Mouse (Mus musculus): ENCODE data around the gene Il6ra. TPM values are rescaled to one million over a fixed set of nuclear protein-coding genes. Genes with fewer than 3 reads are reported as not detected.

Gene Il6ra
- polyA plus RNA-seq, 1 experiment from 2014 or later = 11.8 TPM

DNA sequence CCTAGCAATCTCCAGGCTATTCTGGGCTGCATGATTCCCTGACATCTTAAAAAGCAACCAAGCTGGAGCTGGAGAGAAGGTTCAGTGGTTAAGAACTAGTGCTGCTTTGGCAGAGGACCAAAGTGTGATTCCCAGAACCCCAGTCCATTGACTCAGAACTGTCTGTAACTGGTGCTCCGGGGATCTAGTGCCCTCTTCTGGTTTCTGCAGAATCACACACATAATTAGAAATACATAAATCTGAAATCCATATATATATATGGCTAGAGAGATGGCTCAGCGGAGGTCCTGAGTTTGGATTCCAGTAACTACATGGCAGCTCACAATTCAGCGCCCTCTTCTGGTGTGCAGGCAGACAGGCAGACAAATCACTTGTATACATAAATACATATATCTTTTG, 65.9 kb downstream of the Il6ra start:
- Histone ChIP-seq H3K27ac (ENCODE audit: low read depth) (no peak overlapping the region), H3K4me1 (ENCODE audit: insufficient read depth) (peaks cover 4% of the 10 kb centered on the region), H3K4me3 (ENCODE audit: low read depth, low read length) (no peak overlapping the region), H3K9me3 (ENCODE audit: low read length) (no peaks in the 10 kb centered on the region), H3K27me3 (ENCODE audit: insufficient read depth, low read length) (no peaks in the 10 kb centered on the region), H3K4me2 (ENCODE audit: low read depth, low read length) (no peak overlapping the region), H3K9ac (replicated peaks) (no peak overlapping the region), H3K36me3 (replicated peaks; ENCODE audit: insufficient read depth, low read length) (no peaks in the 10 kb centered on the region)
- DNase-seq (no peak), ATAC-seq (no peak)
- TF ChIP-seq CTCF (IDR thresholded peaks at IDR 0.05; ENCODE audit: low read depth) (peak; percentile 17; the same call in 1 of the 2 replicates), EP300 (IDR thresholded peaks at IDR 0.05; ENCODE audit: low read depth) (no peak)
- WGBS (ENCODE audit: insufficient replicate concordance) = 74% methylated on average over 3 of the region's 3 CpGs

DNA sequence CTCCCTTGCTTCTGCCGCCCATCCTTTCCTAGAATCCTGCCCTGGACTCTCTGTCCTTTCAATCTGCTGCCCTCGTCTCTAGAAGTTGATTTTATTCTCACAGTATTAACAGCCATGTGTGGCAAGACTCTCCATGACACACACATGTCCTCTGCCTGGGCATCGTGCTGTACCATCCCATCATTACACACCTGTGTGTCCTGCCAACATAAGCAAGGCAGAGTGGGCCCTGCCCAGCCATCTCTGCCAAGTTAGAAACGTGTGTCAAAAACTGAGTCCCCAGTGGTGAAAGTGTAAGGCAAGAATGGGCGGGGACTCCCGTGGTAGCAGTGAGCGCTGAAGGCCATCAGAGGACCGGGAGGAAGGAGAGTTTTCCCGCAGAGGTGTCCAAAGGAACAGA, 67.2 kb downstream of the Il6ra start:
- Histone ChIP-seq H3K4me2 (ENCODE audit: low read depth, low read length) (no peak overlapping the region), H3K36me3 (replicated peaks; ENCODE audit: insufficient read depth, low read length) (no peaks in the 10 kb centered on the region), H3K4me3 (ENCODE audit: low read depth, low read length) (no peak overlapping the region), H3K9me3 (ENCODE audit: low read length) (no peaks in the 10 kb centered on the region), H3K4me1 (ENCODE audit: insufficient read depth) (peaks cover 4% of the 10 kb centered on the region), H3K27ac (ENCODE audit: low read depth) (no peak overlapping the region), H3K27me3 (ENCODE audit: insufficient read depth, low read length) (no peaks in the 10 kb centered on the region), H3K9ac (replicated peaks) (no peak overlapping the region)
- no peak for TF ChIP-seq CTCF (IDR thresholded peaks at IDR 0.05; ENCODE audit: low read depth)
- TF ChIP-seq EP300 (IDR thresholded peaks at IDR 0.05; ENCODE audit: low read depth) = no peak
- no peak for DNase-seq
- 74% methylated on average over 9 of the region's 9 CpGs for WGBS (ENCODE audit: insufficient replicate concordance)
- ATAC-seq = no peak

DNA sequence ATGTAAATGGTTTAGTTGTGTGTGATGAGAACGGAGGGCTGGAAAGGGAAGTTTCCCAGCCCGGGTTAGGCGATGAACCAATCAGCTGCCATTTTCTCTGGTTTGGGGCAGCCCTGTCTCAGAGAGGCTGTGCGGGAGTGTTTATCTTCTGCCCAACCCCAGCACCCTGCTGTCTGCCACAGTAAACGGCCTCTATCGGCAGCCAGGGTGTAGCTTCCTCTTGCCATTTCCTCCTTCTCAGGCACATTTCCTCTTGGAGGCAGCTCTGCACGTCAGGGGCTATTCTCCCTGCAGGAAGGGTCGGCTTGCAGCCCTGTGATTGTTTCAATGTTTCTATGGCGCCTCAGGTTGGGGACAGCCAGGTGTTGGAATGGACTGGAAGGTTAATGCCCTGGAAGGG, 69.8 kb downstream of the Il6ra start:
- ATAC-seq (peak; percentile 75), DNase-seq (peak; percentile 52)
- peaks cover 4% of the 10 kb centered on the region for H3K4me1 ChIP-seq (ENCODE audit: insufficient read depth)
- H3K27me3 ChIP-seq (ENCODE audit: insufficient read depth, low read length) = no peaks in the 10 kb centered on the region
- no peak overlapping the region for H3K4me3 ChIP-seq (ENCODE audit: low read depth, low read length)
- 20% methylated on average over 9 of the region's 9 CpGs for WGBS (ENCODE audit: insufficient replicate concordance)
- no peak overlapping the region; the same call in 1 of the 2 replicates for H3K9ac ChIP-seq (replicated peaks)
- no peaks in the 10 kb centered on the region for H3K9me3 ChIP-seq (ENCODE audit: low read length)
- no peak overlapping the region for H3K4me2 ChIP-seq (ENCODE audit: low read depth, low read length)
- TF ChIP-seq CTCF (IDR thresholded peaks at IDR 0.05; ENCODE audit: low read depth) = peak; percentile 52
- TF ChIP-seq EP300 (IDR thresholded peaks at IDR 0.05; ENCODE audit: low read depth) = no peak
- peak overlapping the region; percentile 3; the same call in 1 of the 2 replicates for H3K27ac ChIP-seq (ENCODE audit: low read depth)
- H3K36me3 ChIP-seq (replicated peaks; ENCODE audit: insufficient read depth, low read length) = no peaks in the 10 kb centered on the region

DNA sequence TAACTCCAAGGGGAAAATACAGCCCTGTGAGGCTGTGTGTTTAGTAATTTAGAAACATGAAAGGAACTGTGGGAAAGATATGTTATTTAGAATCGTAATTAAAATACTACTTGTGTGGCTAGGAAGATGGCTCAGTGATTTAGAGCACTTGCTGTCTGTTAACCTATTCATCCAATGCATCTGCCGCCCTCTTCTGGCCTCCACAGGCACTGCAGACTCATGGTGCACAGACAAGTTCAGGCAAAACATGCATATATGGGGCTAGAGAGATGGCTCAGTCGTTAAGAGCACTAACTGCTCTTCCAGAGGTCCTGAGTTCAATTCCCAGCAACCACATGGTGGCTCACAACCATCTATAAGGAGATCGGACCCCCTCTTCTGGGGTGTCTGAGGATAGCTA, 70.7 kb downstream of the Il6ra start:
- ATAC-seq (no peak), DNase-seq (peak; percentile 63)

DNA sequence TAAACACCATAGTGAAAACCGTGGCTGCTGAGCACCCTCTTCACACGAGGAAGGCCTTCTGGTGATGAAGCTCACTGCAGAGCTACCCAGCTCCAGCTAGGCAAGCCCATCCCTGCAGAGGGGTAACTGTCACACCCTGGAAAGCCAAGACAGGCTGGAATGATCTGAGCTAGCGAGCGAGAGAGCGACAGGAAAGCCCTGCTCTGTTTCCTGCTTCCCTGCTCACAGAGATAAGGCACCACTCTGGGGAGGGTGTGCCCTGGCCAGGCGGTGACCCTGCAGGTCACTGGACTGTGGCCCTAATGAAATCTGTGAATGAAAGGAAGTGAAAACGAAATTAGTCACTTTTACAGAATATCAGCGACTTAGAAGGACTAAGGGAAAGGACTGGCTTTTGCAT, 77.6 kb downstream of the Il6ra start:
- 20% methylated on average over 8 of the region's 8 CpGs for WGBS (ENCODE audit: insufficient replicate concordance)
- H3K4me3 ChIP-seq (ENCODE audit: low read depth, low read length) = no peak overlapping the region
- DNase-seq (no peak), ATAC-seq (peak; percentile 76)
- H3K27me3 ChIP-seq (ENCODE audit: insufficient read depth, low read length) = peaks cover 38% of the 10 kb centered on the region
- H3K4me2 ChIP-seq (ENCODE audit: low read depth, low read length) = no peak overlapping the region
- TF ChIP-seq EP300 (IDR thresholded peaks at IDR 0.05; ENCODE audit: low read depth) (no peak), CTCF (IDR thresholded peaks at IDR 0.05; ENCODE audit: low read depth) (no peak)
- H3K27ac ChIP-seq (ENCODE audit: low read depth) = no peak overlapping the region
- H3K9me3 ChIP-seq (ENCODE audit: low read length) = no peaks in the 10 kb centered on the region
- H3K9ac ChIP-seq (replicated peaks) = no peak overlapping the region
- peaks cover 4% of the 10 kb centered on the region for H3K4me1 ChIP-seq (ENCODE audit: insufficient read depth)
- H3K36me3 ChIP-seq (replicated peaks; ENCODE audit: insufficient read depth, low read length) = no peaks in the 10 kb centered on the region

More for the DNA sequence above, 70.7 kb downstream of the Il6ra start:
- TF ChIP-seq EP300 (IDR thresholded peaks at IDR 0.05; ENCODE audit: low read depth) = no peak
- TF ChIP-seq CTCF (IDR thresholded peaks at IDR 0.05; ENCODE audit: low read depth) = peak; percentile 78
- Histone ChIP-seq H3K9ac (replicated peaks) (no peak overlapping the region), H3K4me1 (ENCODE audit: insufficient read depth) (peaks cover 4% of the 10 kb centered on the region), H3K27me3 (ENCODE audit: insufficient read depth, low read length) (no peaks in the 10 kb centered on the region), H3K4me2 (ENCODE audit: low read depth, low read length) (no peak overlapping the region), H3K9me3 (ENCODE audit: low read length) (no peaks in the 10 kb centered on the region), H3K4me3 (ENCODE audit: low read depth, low read length) (no peak overlapping the region), H3K27ac (ENCODE audit: low read depth) (no peak overlapping the region), H3K36me3 (replicated peaks; ENCODE audit: insufficient read depth, low read length) (no peaks in the 10 kb centered on the region)
- 76% methylated on average over 4 of the region's 4 CpGs for WGBS (ENCODE audit: insufficient replicate concordance)

DNA sequence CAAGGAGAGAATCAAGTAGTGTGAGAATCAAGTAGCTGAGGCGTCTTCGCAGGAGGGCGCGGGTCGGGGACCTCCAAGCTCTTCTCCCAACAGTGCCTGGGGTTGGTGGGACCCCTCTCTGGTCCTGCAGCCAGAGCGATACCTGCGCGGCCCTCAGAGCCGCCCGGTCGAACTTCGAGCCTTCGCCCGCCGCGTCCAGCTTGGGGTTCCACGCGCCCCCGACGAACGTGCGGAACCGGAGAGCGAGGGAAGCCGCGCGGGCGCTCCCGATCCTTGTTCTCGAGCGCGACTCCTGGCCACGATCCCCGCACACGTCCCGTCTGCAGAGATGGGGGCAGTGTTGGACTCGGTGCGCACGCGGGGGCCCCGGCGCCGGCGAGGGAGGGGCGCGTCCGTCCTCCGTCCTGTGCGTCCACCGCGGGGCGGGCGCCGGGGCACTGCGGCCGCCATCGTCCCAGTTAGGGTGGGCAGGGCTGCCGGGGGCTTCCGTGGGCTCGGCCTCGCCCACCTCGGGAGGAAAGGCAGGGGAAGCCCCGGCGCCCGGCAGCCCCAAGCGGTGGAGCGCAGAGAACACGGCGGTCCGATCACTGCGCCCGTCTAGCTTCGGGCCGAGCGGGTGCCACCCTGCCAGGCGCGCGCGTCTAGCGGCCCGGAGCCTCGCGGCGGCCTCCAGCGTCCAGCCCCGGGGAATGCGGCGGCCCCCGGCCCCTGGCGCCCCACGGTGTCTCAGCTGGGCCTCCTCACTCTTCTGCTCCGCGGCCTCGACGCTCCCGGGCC, 82.0 kb downstream of the Il6ra start, which contains the start of gene She:
Gene She (plus strand): TSS at position 556 of the 777 bp plus-strand sequence.
- H3K4me2 ChIP-seq (ENCODE audit: low read depth, low read length) = peak within 1 kb of the TSS; percentile 57
- H3K27me3 ChIP-seq (ENCODE audit: insufficient read depth, low read length) = peaks cover 62% of the 10 kb centered on the region
- no peaks in the 10 kb centered on the region for H3K36me3 ChIP-seq (replicated peaks; ENCODE audit: insufficient read depth, low read length)
- no peaks in the 10 kb centered on the region for H3K9me3 ChIP-seq (ENCODE audit: low read length)
- TF ChIP-seq CTCF (IDR thresholded peaks at IDR 0.05; ENCODE audit: low read depth) (no peak), EP300 (IDR thresholded peaks at IDR 0.05; ENCODE audit: low read depth) (no peak)
- 3% methylated on average over 76 of the region's 96 CpGs for WGBS (ENCODE audit: insufficient replicate concordance)
- peak within 1 kb of the TSS; percentile 55 for H3K9ac ChIP-seq (replicated peaks)
- peaks cover 4% of the 10 kb centered on the region for H3K4me1 ChIP-seq (ENCODE audit: insufficient read depth)
- peak within 1 kb of the TSS; percentile 50 for H3K27ac ChIP-seq (ENCODE audit: low read depth)
- DNase-seq (peak; percentile 30), ATAC-seq (peak; percentile 17; the same call in 1 of the 2 replicates)
- H3K4me3 ChIP-seq (ENCODE audit: low read depth, low read length) = peak within 1 kb of the TSS; percentile 46
